Mouse (Mus musculus) C2C12 (cell line): ENCODE measurements around the gene Tuft1. TPM values are rescaled to one million over a fixed set of nuclear protein-coding genes. Genes with fewer than 3 reads are reported as not detected.
A peak's percentile ranks its signal among the peaks of the same experiment; 100 is the strongest.

Source experiments
- H3K27me3 ChIP-seq: one replicate; pipeline ENCODE4 v1.6.1; 2011; ENCODE audit not compliant: control insufficient read depth, insufficient read depth, insufficient read length
- H3K36me3 ChIP-seq: one replicate; pipeline ENCODE4 v1.6.1; 2011; ENCODE audit not compliant: control insufficient read depth, insufficient read depth
- H3K4me3 ChIP-seq: one replicate; pipeline ENCODE4 v1.5.1; 2011; ENCODE audit warnings: mild to moderate bottlenecking, control low read depth; ENCODE audit not compliant: poor library complexity, insufficient read depth, severe bottlenecking
- H3K79me2 ChIP-seq: one replicate; pipeline ENCODE4 v1.6.1; 2011; ENCODE audit not compliant: control insufficient read depth, insufficient read depth
- H3K79me3 ChIP-seq: one replicate; pipeline ENCODE4 v1.6.1; 2011; ENCODE audit warnings: low read depth, control low read depth
- H3ac ChIP-seq: one replicate; pipeline ENCODE3; 2011; ENCODE audit warnings: low read depth; ENCODE audit not compliant: control insufficient read depth, insufficient read length
- CEBPB ChIP-seq: IDR thresholded peaks from one replicate; pipeline ENCODE4 v1.6.1; 2011; ENCODE audit warnings: low read depth, mild to moderate bottlenecking, control low read depth, moderate library complexity
- CTCF ChIP-seq: IDR thresholded peaks from one replicate; pipeline ENCODE4 v1.5.1; 2011; ENCODE audit not compliant: control insufficient read depth, insufficient read depth, insufficient read length
- FOSL1 ChIP-seq: IDR thresholded peaks from one replicate; pipeline ENCODE4 v1.8.0; 2011; ENCODE audit warnings: mild to moderate bottlenecking, low read length; ENCODE audit not compliant: poor library complexity, insufficient read depth, severe bottlenecking
- MAX ChIP-seq: IDR thresholded peaks from one replicate; pipeline ENCODE4 v1.6.1; 2011; ENCODE audit warnings: mild to moderate bottlenecking, control low read depth
- MYOD1 ChIP-seq: IDR thresholded peaks from one replicate; pipeline ENCODE4 v1.6.1; 2011; ENCODE audit warnings: low read depth; ENCODE audit not compliant: control insufficient read depth, insufficient read length
- MYOG ChIP-seq: IDR thresholded peaks from one replicate; pipeline ENCODE4 v1.6.1; 2011; ENCODE audit not compliant: control insufficient read depth, insufficient read length; ENCODE audit errors: extremely low read depth
- USF1 ChIP-seq: IDR thresholded peaks from one replicate; pipeline ENCODE4 v1.6.1; 2011; ENCODE audit warnings: low read depth, mild to moderate bottlenecking, control low read depth, moderate library complexity
- polyA plus RNA-seq: library from polyadenylated mRNA; unstranded; fragments of >200 nt; fragmentation: generic; extraction: Trizol; gene quantifications from one replicate; pipeline ENCODE4 v1.2.1, GENCODE M21; 2012; ENCODE audit warnings: missing spikeins

The Tuft1 gene
- polyA plus RNA-seq, 1 experiment: 2.8 TPM

- TF ChIP-seq MAX (no peak), CTCF (no peak), MYOG (no peak), MYOD1 (no peak), USF1 (no peak), CEBPB (no peak)
- Histone ChIP-seq H3K27me3 (no peaks in the 10 kb centered on the region), H3K4me3 (no peak overlapping the region), H3K36me3 (no peaks in the 10 kb centered on the region), H3ac (no peak overlapping the region), H3K79me2 (no peaks in the 10 kb centered on the region), H3K79me3 (no peaks in the 10 kb centered on the region)
Observed at GRCm38 (mm10) chr3:94611834-94612233, 46.8 kb downstream of the Tuft1 start.

GRCm38 (mm10) chr3:94611343-94611742, 47.3 kb downstream of the Tuft1 start:
- Histone ChIP-seq H3ac (no peak overlapping the region), H3K79me3 (no peaks in the 10 kb centered on the region), H3K79me2 (no peaks in the 10 kb centered on the region), H3K4me3 (no peak overlapping the region), H3K36me3 (no peaks in the 10 kb centered on the region), H3K27me3 (no peaks in the 10 kb centered on the region)
- TF ChIP-seq CEBPB (no peak), FOSL1 (no peak), MYOG (no peak), CTCF (no peak), MAX (no peak), MYOD1 (no peak), USF1 (no peak)

- no peaks in the 10 kb centered on the region for H3K79me3 ChIP-seq
- TF ChIP-seq MYOD1 (no peak), CTCF (no peak), MAX (no peak), USF1 (no peak), FOSL1 (no peak), CEBPB (no peak), MYOG (no peak)
Observed at GRCm38 (mm10) chr3:94610581-94610980, 48.1 kb downstream of the Tuft1 start.

GRCm38 (mm10) chr3:94609621-94610020, 49.1 kb downstream of the Tuft1 start:
- H3K79me3 ChIP-seq: no peaks in the 10 kb centered on the region
- H3K36me3 ChIP-seq: no peaks in the 10 kb centered on the region
- H3K79me2 ChIP-seq: no peaks in the 10 kb centered on the region
- TF ChIP-seq MYOG: no peak
- TF ChIP-seq MYOD1: no peak
- TF ChIP-seq FOSL1: no peak
- no peak for TF ChIP-seq CEBPB
- TF ChIP-seq USF1: no peak
- TF ChIP-seq CTCF: no peak
- TF ChIP-seq MAX: no peak
- H3K4me3 ChIP-seq: no peak overlapping the region
- no peaks in the 10 kb centered on the region for H3K27me3 ChIP-seq
- H3ac ChIP-seq: no peak overlapping the region

More at GRCm38 (mm10) chr3:94610581-94610980, 48.1 kb downstream of the Tuft1 start:
- Histone ChIP-seq H3ac (no peak overlapping the region), H3K27me3 (no peaks in the 10 kb centered on the region), H3K79me2 (no peaks in the 10 kb centered on the region), H3K36me3 (no peaks in the 10 kb centered on the region), H3K4me3 (no peak overlapping the region)

GRCm38 (mm10) chr3:94601959-94602358, 56.7 kb downstream of the Tuft1 start:
- H3K36me3 ChIP-seq: no peaks in the 10 kb centered on the region
- H3K4me3 ChIP-seq: no peak overlapping the region
- no peaks in the 10 kb centered on the region for H3K79me2 ChIP-seq
- no peaks in the 10 kb centered on the region for H3K79me3 ChIP-seq
- peak; percentile 26 for TF ChIP-seq CTCF
- TF ChIP-seq MYOD1: no peak
- H3K27me3 ChIP-seq: no peaks in the 10 kb centered on the region
- no peak overlapping the region for H3ac ChIP-seq

- Histone ChIP-seq H3K79me3 (no peaks in the 10 kb centered on the region), H3K4me3 (no peak overlapping the region), H3K79me2 (no peaks in the 10 kb centered on the region), H3K27me3 (no peaks in the 10 kb centered on the region), H3ac (no peak overlapping the region), H3K36me3 (no peaks in the 10 kb centered on the region)
- TF ChIP-seq MYOG (no peak), MYOD1 (no peak), MAX (no peak)
Observed at GRCm38 (mm10) chr3:94597224-94597779, 61.4 kb downstream of the Tuft1 start.
